18 mouse cellular contexts compared by ENCODE assay signal in the genomic region with DNA sequence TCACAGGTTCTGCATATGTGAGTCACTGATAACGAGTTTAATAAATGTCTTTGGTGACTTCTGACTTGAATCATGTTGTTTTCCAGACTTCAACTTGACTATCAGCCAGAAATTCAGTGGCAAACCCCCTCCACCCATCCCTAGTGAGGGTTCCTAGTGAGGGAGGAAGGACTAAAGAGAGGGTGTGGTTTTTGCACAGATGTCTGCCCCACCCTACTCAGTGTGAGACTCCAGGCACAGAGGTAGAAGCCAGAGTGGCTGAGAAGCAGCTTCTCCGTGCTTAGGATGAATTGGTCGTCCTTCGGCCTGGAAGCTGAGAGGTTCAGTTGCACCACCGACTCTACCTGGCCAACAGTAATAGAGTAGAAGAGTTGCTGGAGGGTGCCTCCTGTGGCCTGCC. TPM values are rescaled to one million over a fixed set of nuclear protein-coding genes. Genes with fewer than 3 reads are reported as not detected.
A peak's percentile ranks its signal among the peaks of the same experiment; 100 is the strongest.
DNase-seq lines count a peak whose midpoint lies in the region; ATAC-seq and TF ChIP-seq lines count a peak whose summit lies in the region.
"Had no signal": no experiment of that assay in that cellular context is flagged by ENCODE, and none has a peak within 500 bp of the region (broad histone marks: within the 10 kb centered on the region; RNA-seq: fewer than 3 reads in every experiment).

No protein-coding gene starts in this region.

- H3K36me3 ChIP-seq in heart, postnatal 0 days (replicated peaks; ENCODE audit: control insufficient read depth, insufficient read depth, low read length) = no peaks in the 10 kb centered on the region
- no peaks in the 10 kb centered on the region for H3K36me3 ChIP-seq in liver, embryonic 11.5 days (ENCODE audit: control insufficient read depth, insufficient read depth, low read length)
- H3K36me3 ChIP-seq in hindbrain, embryonic 13.5 days = no peaks in the 10 kb centered on the region
- no peaks in the 10 kb centered on the region for H3K36me3 ChIP-seq in heart, embryonic 11.5 days (ENCODE audit: control insufficient read depth, insufficient read depth, low read length)
- H3K36me3 ChIP-seq: G1E had no signal

- no peaks in the 10 kb centered on the region for H3K4me1 ChIP-seq in heart, postnatal 0 days (ENCODE audit: control insufficient read depth, insufficient read depth)
- H3K4me1 ChIP-seq in liver, embryonic 11.5 days (replicated peaks; ENCODE audit: control insufficient read depth, insufficient read depth, low read length) = no peaks in the 10 kb centered on the region
- no peaks in the 10 kb centered on the region for H3K4me1 ChIP-seq in hindbrain, embryonic 13.5 days (replicated peaks)
- no peaks in the 10 kb centered on the region for H3K4me1 ChIP-seq in heart, embryonic 11.5 days (ENCODE audit: control insufficient read depth, insufficient read depth, low read length)

- TF ChIP-seq EP300 in heart, postnatal 0 days (IDR thresholded peaks at IDR 0.05; ENCODE audit: low read depth) = no peak

- no peaks in the 10 kb centered on the region for H3K9me3 ChIP-seq in heart, postnatal 0 days (replicated peaks; ENCODE audit: control insufficient read depth, low read length)
- no peaks in the 10 kb centered on the region for H3K9me3 ChIP-seq in liver, embryonic 11.5 days (ENCODE audit: control insufficient read depth, low read length)
- H3K9me3 ChIP-seq in hindbrain, embryonic 13.5 days = no peaks in the 10 kb centered on the region
- no peaks in the 10 kb centered on the region for H3K9me3 ChIP-seq in heart, embryonic 11.5 days (replicated peaks; ENCODE audit: control insufficient read depth, low read length)
- H3K9me3 ChIP-seq: G1E had no signal

- H3K27ac ChIP-seq in heart, postnatal 0 days (ENCODE audit: low read depth) = peak overlapping the region; percentile 12; the same call in 1 of the 2 replicates
- H3K27ac ChIP-seq in liver, embryonic 11.5 days (ENCODE audit: low read depth, low read length) = no peak overlapping the region
- no peak overlapping the region for H3K27ac ChIP-seq in hindbrain, embryonic 13.5 days
- no peak overlapping the region for H3K27ac ChIP-seq in heart, embryonic 11.5 days (ENCODE audit: low read depth, low read length)
- H3K27ac ChIP-seq: hindbrain, embryonic 14.5 days had no signal

- no peak for TF ChIP-seq CTCF in heart, postnatal 0 days (IDR thresholded peaks at IDR 0.05; ENCODE audit: low read depth)

- H3K9ac ChIP-seq in heart, postnatal 0 days (replicated peaks; ENCODE audit: low read depth, low read length) = no peak overlapping the region
- no peak overlapping the region for H3K9ac ChIP-seq in liver, embryonic 11.5 days (ENCODE audit: low read depth, low read length)
- H3K9ac ChIP-seq in hindbrain, embryonic 13.5 days = no peak overlapping the region
- H3K9ac ChIP-seq in heart, embryonic 11.5 days (ENCODE audit: low read depth, low read length) = no peak overlapping the region
- H3K9ac ChIP-seq: hindbrain, embryonic 14.5 days had no signal

- no peak for ATAC-seq in heart, postnatal 0 days (ENCODE audit: insufficient read depth, low read depth)
- ATAC-seq in liver, embryonic 11.5 days (replicated peaks; ENCODE audit: low FRiP score) = peak; percentile 63; the same call in 1 of the 2 replicates
- no peak for ATAC-seq in hindbrain, embryonic 13.5 days (ENCODE audit: low FRiP score)
- ATAC-seq in heart, embryonic 11.5 days (replicated peaks; ENCODE audit: insufficient number of reproducible peaks, low FRiP score, low TSS enrichment) = no peak

- no peak for DNase-seq in heart, postnatal 0 days (ENCODE audit: low spot score)
- DNase-seq in heart, adult 11 months = no peak
- DNase-seq in liver, embryonic 11.5 days (ENCODE audit: low spot score) = no peak
- DNase-seq in naive thymus-derived CD4-positive, alpha-beta T cell, adult 2 months (ENCODE audit: low read depth) = peak; percentile 56
- peak; percentile 68 to 79 for DNase-seq in thymus, postnatal 36 days
- no peak for DNase-seq in urinary bladder, postnatal 4 days (ENCODE audit: low spot score in 2 of 2)
- DNase-seq: cerebellum, adult 18-20 months; gastrocnemius, postnatal 25 days; kidney, adult 11 months; kidney, postnatal 36 days; layer of hippocampus, postnatal 36 days had no signal

- no peak overlapping the region; the same call in 1 of the 2 replicates for H3K4me2 ChIP-seq in heart, postnatal 0 days (ENCODE audit: low read depth, low read length)
- no peak overlapping the region for H3K4me2 ChIP-seq in liver, embryonic 11.5 days
- no peak overlapping the region for H3K4me2 ChIP-seq in hindbrain, embryonic 13.5 days
- no peak overlapping the region for H3K4me2 ChIP-seq in heart, embryonic 11.5 days
- H3K4me2 ChIP-seq: hindbrain, embryonic 14.5 days had no signal

- H3K4me3 ChIP-seq in heart, postnatal 0 days (ENCODE audit: low read depth, low read length) = no peak overlapping the region
- no peak overlapping the region for H3K4me3 ChIP-seq in liver, embryonic 11.5 days (ENCODE audit: low read depth, low read length)
- no peak overlapping the region for H3K4me3 ChIP-seq in hindbrain, embryonic 13.5 days
- H3K4me3 ChIP-seq in heart, embryonic 11.5 days (ENCODE audit: low read depth, low read length) = no peak overlapping the region

- H3K27me3 ChIP-seq in heart, postnatal 0 days (ENCODE audit: control insufficient read depth, insufficient read depth, low read length) = no peaks in the 10 kb centered on the region
- no peaks in the 10 kb centered on the region for H3K27me3 ChIP-seq in liver, embryonic 11.5 days (replicated peaks; ENCODE audit: control insufficient read depth, insufficient read depth, low read length)
- H3K27me3 ChIP-seq in hindbrain, embryonic 13.5 days = no peaks in the 10 kb centered on the region
- H3K27me3 ChIP-seq in heart, embryonic 11.5 days (ENCODE audit: control insufficient read depth, insufficient read depth, low read length) = no peaks in the 10 kb centered on the region

- WGBS in heart, postnatal 0 days = 62% methylated on average over 5 of the region's 5 CpGs
- WGBS in liver, embryonic 11.5 days = 66% methylated on average over 5 of the region's 5 CpGs
- 85% methylated on average over 5 of the region's 5 CpGs for WGBS in hindbrain, embryonic 13.5 days
- 69% methylated on average over 5 of the region's 5 CpGs for WGBS in heart, embryonic 11.5 days (ENCODE audit: insufficient replicate concordance)

RNA-seq across cellular contexts. Expression of a gene that starts 35.9 kb away (rescaled TPM):
- not detected in 2 replicates for total RNA-seq in heart, postnatal 0 days (2014; rRNA removed; ENCODE audit: low replicate concordance)
- not detected in 2 replicates for polyA plus RNA-seq in heart, postnatal 0 days (2015; fragmentation: Nextera tagmentation; extraction: Ambion mirVana)
- 0.22 TPM in 1 of 2 replicates, not detected in the other for polyA plus RNA-seq in liver, embryonic 11.5 days (2014; fragmentation: Nextera tagmentation; extraction: Ambion mirVana)
- not detected in 2 replicates for polyA plus RNA-seq in hindbrain, embryonic 13.5 days (2015; fragmentation: Nextera tagmentation; extraction: Ambion mirVana)
- polyA plus RNA-seq in heart, embryonic 11.5 days (2014; fragmentation: Nextera tagmentation; extraction: Ambion mirVana) = not detected in 2 replicates
- total RNA-seq: G1E; gastrocnemius, postnatal 25 days; layer of hippocampus, postnatal 36 days had no signal
- polyA plus RNA-seq: G1E; heart, embryonic 14.5 days; hindbrain, embryonic 14.5 days; limb, embryonic 11.5 days; lung, embryonic 16.5 days had no signal

RNA-seq across cellular contexts. Expression of a gene that starts 47.8 kb away (rescaled TPM):
- total RNA-seq in heart, postnatal 0 days (2014; rRNA removed; ENCODE audit: low replicate concordance) = 2.1 and 5.6 TPM in 2 replicates
- 1.8 and 2.3 TPM in 2 replicates for polyA plus RNA-seq in heart, postnatal 0 days (2015; fragmentation: Nextera tagmentation; extraction: Ambion mirVana)
- polyA plus RNA-seq in liver, embryonic 11.5 days (2014; fragmentation: Nextera tagmentation; extraction: Ambion mirVana) = 5.7 and 6.3 TPM in 2 replicates
- polyA plus RNA-seq in hindbrain, embryonic 13.5 days (2015; fragmentation: Nextera tagmentation; extraction: Ambion mirVana) = 28.3 and 29.5 TPM in 2 replicates
- 3.7 and 4.2 TPM in 2 replicates for polyA plus RNA-seq in heart, embryonic 11.5 days (2014; fragmentation: Nextera tagmentation; extraction: Ambion mirVana)

Comparison
In these comparisons a context has a peak if more than half of its experiments do, and no peak if none do; other contexts are left out.
1. DNase-seq: peak in naive thymus-derived CD4-positive, alpha-beta T cell, adult 2 months (single experiment) and thymus, postnatal 36 days (2 of 2); none in heart, postnatal 0 days (single experiment), heart, adult 11 months (single experiment), liver, embryonic 11.5 days (single experiment) and urinary bladder, postnatal 4 days (0 of 2).